Mouse (Mus musculus): Measurements from ENCODE around the gene Kctd21. TPM values are rescaled to one million over a fixed set of nuclear protein-coding genes. Genes with fewer than 3 reads are reported as not detected.

The Kctd21 gene
- total RNA-seq, 1 experiment from 2014 or later = 1.2 TPM

Other genes with a start within 250 kb of the Kctd21 start
- 1.9 to 8.0 TPM (median 5.7 TPM) in 3 replicates for gene Usp35, start 307 bp upstream of the Kctd21 start, total RNA-seq (2017)
- gene Alg8, start 39.3 kb downstream of the Kctd21 start, total RNA-seq (2017) = 1.9 to 8.3 TPM (median 4.5 TPM) in 3 replicates
- gene Ndufc2, start 67.7 kb downstream of the Kctd21 start, total RNA-seq (2017) = 50.0 to 98.9 TPM (median 90.5 TPM) in 3 replicates
- not detected in 3 replicates for gene Thrsp, start 85.4 kb downstream of the Kctd21 start, total RNA-seq (2017)
- 0.48 to 0.97 TPM (median 0.85 TPM) in 3 replicates for gene Kctd14, start 119.0 kb downstream of the Kctd21 start, total RNA-seq (2017)
- 23.7 to 41.9 TPM (median 34.0 TPM) in 3 replicates for gene Ints4, start 148.6 kb downstream of the Kctd21 start, total RNA-seq (2017)
- 20.3 to 34.1 TPM (median 27.6 TPM) in 3 replicates for gene Aamdc, start 247.2 kb downstream of the Kctd21 start, total RNA-seq (2017)
- gene Rsf1, start 247.6 kb downstream of the Kctd21 start, total RNA-seq (2017) = 50.8 to 106 TPM (median 78.8 TPM) in 3 replicates

All from monocyte, adult 5-6 weeks (primary cell).